Mouse (Mus musculus): ENCODE data around the gene Cbarp. TPM values are rescaled to one million over a fixed set of nuclear protein-coding genes. Genes with fewer than 3 reads are reported as not detected.
A peak's percentile ranks its signal among the peaks of the same experiment; 100 is the strongest.

Gene Cbarp
- polyA plus RNA-seq, 1 experiment from 2014 or later = 45.3 TPM

GRCm38 (mm10) chr10:80161522-80162242, 21.0 kb upstream of the Cbarp start:
- H3K27ac ChIP-seq = peak overlapping the region; percentile 39; the same call in 1 of the 2 replicates
- ATAC-seq = no peak
- WGBS = 10% methylated on average over 6 of the region's 7 CpGs
- H3K4me1 ChIP-seq (replicated peaks) = peaks cover 73% of the 10 kb centered on the region
- peaks cover 10% of the 10 kb centered on the region for H3K36me3 ChIP-seq
- H3K4me3 ChIP-seq (replicated peaks) = no peak overlapping the region
- H3K9me3 ChIP-seq = no peaks in the 10 kb centered on the region
- H3K9ac ChIP-seq (replicated peaks) = peak overlapping the region; percentile 56; the same call in 1 of the 2 replicates
- H3K27me3 ChIP-seq = peaks cover 4% of the 10 kb centered on the region; the same call in 1 of the 2 replicates
- H3K4me2 ChIP-seq (replicated peaks) = peak overlapping the region; percentile 68

- peak overlapping the region; percentile 56 for H3K9ac ChIP-seq (replicated peaks)
- peaks cover 20% of the 10 kb centered on the region for H3K36me3 ChIP-seq
- H3K4me2 ChIP-seq (replicated peaks) = peak overlapping the region; percentile 68
- H3K27me3 ChIP-seq = peaks cover 4% of the 10 kb centered on the region; the same call in 1 of the 2 replicates
- H3K27ac ChIP-seq = peak overlapping the region; percentile 53
- peak overlapping the region; percentile 44 for H3K4me3 ChIP-seq (replicated peaks)
- H3K9me3 ChIP-seq = no peaks in the 10 kb centered on the region
- no peak for ATAC-seq
- WGBS = 3% methylated on average over 33 of the region's 33 CpGs
- H3K4me1 ChIP-seq (replicated peaks) = peaks cover 74% of the 10 kb centered on the region
Measured at GRCm38 (mm10) chr10:80160455-80161371, 20.1 kb upstream of the Cbarp start.

GRCm38 (mm10) chr10:80159561-80160454, 19.2 kb upstream of the Cbarp start:
- Histone ChIP-seq H3K27me3 (peaks cover 4% of the 10 kb centered on the region; the same call in 1 of the 2 replicates), H3K36me3 (peaks cover 29% of the 10 kb centered on the region), H3K9me3 (no peaks in the 10 kb centered on the region), H3K9ac (replicated peaks) (peak overlapping the region; percentile 60), H3K4me1 (replicated peaks) (peaks cover 77% of the 10 kb centered on the region), H3K4me2 (replicated peaks) (peak overlapping the region; percentile 68), H3K4me3 (replicated peaks) (peak overlapping the region; percentile 44), H3K27ac (peak overlapping the region; percentile 90)
- WGBS = under 1% methylated on average over 55 of the region's 55 CpGs
- peak; percentile 84 for ATAC-seq

- Histone ChIP-seq H3K9me3 (no peaks in the 10 kb centered on the region), H3K9ac (replicated peaks) (peak overlapping the region; percentile 60), H3K27me3 (peaks cover 4% of the 10 kb centered on the region; the same call in 1 of the 2 replicates), H3K36me3 (peaks cover 36% of the 10 kb centered on the region), H3K4me2 (replicated peaks) (peak overlapping the region; percentile 68), H3K27ac (peak overlapping the region; percentile 90), H3K4me3 (replicated peaks) (peak overlapping the region; percentile 44), H3K4me1 (replicated peaks) (peaks cover 77% of the 10 kb centered on the region)
- peak; percentile 40; the same call in 1 of the 2 replicates for ATAC-seq
- whole genome bisulfite sequencing = 7% methylated on average over 12 of the region's 12 CpGs
Measured at GRCm38 (mm10) chr10:80159021-80159560, 18.5 kb upstream of the Cbarp start.

GRCm38 (mm10) chr10:80158307-80158986, 17.8 kb upstream of the Cbarp start:
- ATAC-seq = no peak
- Histone ChIP-seq H3K36me3 (peaks cover 43% of the 10 kb centered on the region), H3K4me2 (replicated peaks) (peak overlapping the region; percentile 68), H3K4me3 (replicated peaks) (no peak overlapping the region; the same call in 1 of the 2 replicates), H3K9ac (replicated peaks) (peak overlapping the region; percentile 46; the same call in 1 of the 2 replicates), H3K27me3 (no peaks in the 10 kb centered on the region), H3K9me3 (no peaks in the 10 kb centered on the region), H3K4me1 (replicated peaks) (peaks cover 81% of the 10 kb centered on the region), H3K27ac (peak overlapping the region; percentile 90)
- WGBS = 16% methylated on average over 18 of the region's 18 CpGs

GRCm38 (mm10) chr10:80157141-80157929, 16.7 kb upstream of the Cbarp start:
- Histone ChIP-seq H3K9ac (replicated peaks) (peak overlapping the region; percentile 32), H3K9me3 (no peaks in the 10 kb centered on the region), H3K36me3 (peaks cover 54% of the 10 kb centered on the region), H3K27ac (peak overlapping the region; percentile 90), H3K4me2 (replicated peaks) (no peak overlapping the region), H3K4me1 (replicated peaks) (peaks cover 92% of the 10 kb centered on the region), H3K27me3 (no peaks in the 10 kb centered on the region), H3K4me3 (replicated peaks) (no peak overlapping the region)
- 60% methylated on average over 15 of the region's 15 CpGs for WGBS
- no peak for ATAC-seq

- WGBS = 59% methylated on average over 7 of the region's 7 CpGs
Measured at GRCm38 (mm10) chr10:80156752-80157053, 16.1 kb upstream of the Cbarp start.

GRCm38 (mm10) chr10:80156002-80156751, 15.5 kb upstream of the Cbarp start:
- Histone ChIP-seq H3K27me3 (no peaks in the 10 kb centered on the region), H3K27ac (peak overlapping the region; percentile 90), H3K9ac (replicated peaks) (peak overlapping the region; percentile 16; the same call in 1 of the 2 replicates), H3K4me1 (replicated peaks) (peaks cover 94% of the 10 kb centered on the region), H3K4me2 (replicated peaks) (no peak overlapping the region), H3K9me3 (no peaks in the 10 kb centered on the region), H3K36me3 (peaks cover 66% of the 10 kb centered on the region), H3K4me3 (replicated peaks) (no peak overlapping the region)
- ATAC-seq = no peak
- 84% methylated on average over 29 of the region's 29 CpGs for WGBS

More at GRCm38 (mm10) chr10:80156752-80157053, 16.1 kb upstream of the Cbarp start:
- H3K27me3 ChIP-seq = no peaks in the 10 kb centered on the region
- H3K4me1 ChIP-seq (replicated peaks) = peaks cover 96% of the 10 kb centered on the region
- no peaks in the 10 kb centered on the region for H3K9me3 ChIP-seq
- no peak overlapping the region for H3K4me2 ChIP-seq (replicated peaks)
- no peak overlapping the region for H3K4me3 ChIP-seq (replicated peaks)
- peak overlapping the region; percentile 90 for H3K27ac ChIP-seq
- H3K9ac ChIP-seq (replicated peaks) = 0 out of 2 replicates have a peak overlapping the region, but pooled peaks have one; percentile 32
- ATAC-seq = no peak
- H3K36me3 ChIP-seq = peaks cover 60% of the 10 kb centered on the region

GRCm38 (mm10) chr10:80155277-80155676, 14.6 kb upstream of the Cbarp start:
- Histone ChIP-seq H3K9me3 (no peaks in the 10 kb centered on the region), H3K4me2 (replicated peaks) (peak overlapping the region; percentile 13; the same call in 1 of the 2 replicates), H3K9ac (replicated peaks) (peak overlapping the region; percentile 36), H3K4me3 (replicated peaks) (no peak overlapping the region), H3K27me3 (no peaks in the 10 kb centered on the region), H3K36me3 (peaks cover 67% of the 10 kb centered on the region), H3K4me1 (replicated peaks) (peaks cover 85% of the 10 kb centered on the region), H3K27ac (peak overlapping the region; percentile 68)
- WGBS = 65% methylated on average over 1 of the region's 1 CpGs
- no peak for ATAC-seq

All from midbrain, embryonic 13.5 days (tissue).